Mouse (Mus musculus): Measurements from ENCODE around the gene Gm21972. TPM values are rescaled to one million over a fixed set of nuclear protein-coding genes. Genes with fewer than 3 reads are reported as not detected.

The Gm21972 gene
- polyA plus RNA-seq, 1 experiment = 0.30 TPM

GRCm38 (mm10) chr1:86183577-86184263, 50.3 kb downstream of the Gm21972 start:
- 24% methylated on average over 4 of the region's 4 CpGs for WGBS
- no peak for TF ChIP-seq POLR2A (IDR thresholded peaks at IDR 0.05; ENCODE audit: low read depth, low read length)
- no peak for TF ChIP-seq CTCF (IDR thresholded peaks at IDR 0.05; ENCODE audit: extremely low read depth, insufficient read length, insufficient replicate concordance, low read depth, low read length)
- H3K4me1 ChIP-seq (ENCODE audit: control insufficient read depth, insufficient read depth, insufficient read length, low read length) = peaks cover 27% of the 10 kb centered on the region
- no peaks in the 10 kb centered on the region for H3K27me3 ChIP-seq (ENCODE audit: control insufficient read depth, insufficient read depth, low read length)
- H3K36me3 ChIP-seq (ENCODE audit: control insufficient read depth, insufficient read depth, low read length) = no peaks in the 10 kb centered on the region
- H3K27ac ChIP-seq (ENCODE audit: insufficient read depth, low read depth, low read length) = peak overlapping the region; percentile 47; the same call in 1 of the 2 replicates
- no peak overlapping the region for H3K4me3 ChIP-seq (ENCODE audit: low read depth, low read length)

GRCm38 (mm10) chr1:86186762-86187161, 53.3 kb downstream of the Gm21972 start:
- Histone ChIP-seq H3K27ac (ENCODE audit: insufficient read depth, low read depth, low read length) (no peak overlapping the region), H3K4me1 (ENCODE audit: control insufficient read depth, insufficient read depth, insufficient read length, low read length) (peaks cover 15% of the 10 kb centered on the region), H3K27me3 (ENCODE audit: control insufficient read depth, insufficient read depth, low read length) (no peaks in the 10 kb centered on the region), H3K4me3 (ENCODE audit: low read depth, low read length) (no peak overlapping the region), H3K36me3 (ENCODE audit: control insufficient read depth, insufficient read depth, low read length) (no peaks in the 10 kb centered on the region)
- TF ChIP-seq POLR2A (IDR thresholded peaks at IDR 0.05; ENCODE audit: low read depth, low read length) (no peak), CTCF (IDR thresholded peaks at IDR 0.05; ENCODE audit: extremely low read depth, insufficient read length, insufficient replicate concordance, low read depth, low read length) (no peak)
- WGBS = 85% methylated on average over 7 of the region's 7 CpGs

DNA sequence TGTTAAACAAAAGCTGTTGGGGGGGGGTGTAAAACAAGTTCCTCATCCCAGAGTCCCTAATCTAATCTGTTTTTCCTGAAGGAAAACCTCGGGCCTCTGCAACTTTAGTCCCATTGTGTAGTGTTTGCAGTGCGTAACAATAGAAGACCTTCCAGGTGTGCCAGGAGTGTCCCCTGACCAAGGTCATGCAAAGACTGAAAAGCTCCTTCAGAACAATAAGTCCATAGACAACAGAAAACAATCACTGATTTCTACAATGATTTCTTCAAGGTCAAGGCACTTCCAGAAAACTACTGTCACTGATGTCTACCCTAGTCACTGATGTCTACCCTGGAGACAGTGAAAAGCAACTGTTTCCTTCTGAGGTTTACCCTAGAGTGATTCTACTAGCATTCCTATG, 54.4 kb downstream of the Gm21972 start:
- no peak overlapping the region for H3K27ac ChIP-seq (ENCODE audit: insufficient read depth, low read depth, low read length)
- no peaks in the 10 kb centered on the region for H3K36me3 ChIP-seq (ENCODE audit: control insufficient read depth, insufficient read depth, low read length)
- 38% methylated on average over 2 of the region's 2 CpGs for WGBS
- H3K4me3 ChIP-seq (ENCODE audit: low read depth, low read length) = no peak overlapping the region
- TF ChIP-seq POLR2A (IDR thresholded peaks at IDR 0.05; ENCODE audit: low read depth, low read length) (no peak), CTCF (IDR thresholded peaks at IDR 0.05; ENCODE audit: extremely low read depth, insufficient read length, insufficient replicate concordance, low read depth, low read length) (no peak)
- H3K27me3 ChIP-seq (ENCODE audit: control insufficient read depth, insufficient read depth, low read length) = no peaks in the 10 kb centered on the region
- peaks cover 5% of the 10 kb centered on the region; the same call in 1 of the 2 replicates for H3K4me1 ChIP-seq (ENCODE audit: control insufficient read depth, insufficient read depth, insufficient read length, low read length)

- TF ChIP-seq POLR2A (IDR thresholded peaks at IDR 0.05; ENCODE audit: low read depth, low read length) = no peak
- no peak for TF ChIP-seq CTCF (IDR thresholded peaks at IDR 0.05; ENCODE audit: extremely low read depth, insufficient read length, insufficient replicate concordance, low read depth, low read length)
- H3K4me1 ChIP-seq (ENCODE audit: control insufficient read depth, insufficient read depth, insufficient read length, low read length) = peaks cover 1% of the 10 kb centered on the region; the same call in 1 of the 2 replicates
- H3K27ac ChIP-seq (ENCODE audit: insufficient read depth, low read depth, low read length) = no peak overlapping the region
- 87% methylated on average over 2 of the region's 2 CpGs for WGBS
- no peaks in the 10 kb centered on the region for H3K36me3 ChIP-seq (ENCODE audit: control insufficient read depth, insufficient read depth, low read length)
- H3K4me3 ChIP-seq (ENCODE audit: low read depth, low read length) = no peak overlapping the region
- no peaks in the 10 kb centered on the region for H3K27me3 ChIP-seq (ENCODE audit: control insufficient read depth, insufficient read depth, low read length)
These were observed 54.8 kb downstream of the Gm21972 start for GRCm38 (mm10) chr1:86188271-86188670.

DNA sequence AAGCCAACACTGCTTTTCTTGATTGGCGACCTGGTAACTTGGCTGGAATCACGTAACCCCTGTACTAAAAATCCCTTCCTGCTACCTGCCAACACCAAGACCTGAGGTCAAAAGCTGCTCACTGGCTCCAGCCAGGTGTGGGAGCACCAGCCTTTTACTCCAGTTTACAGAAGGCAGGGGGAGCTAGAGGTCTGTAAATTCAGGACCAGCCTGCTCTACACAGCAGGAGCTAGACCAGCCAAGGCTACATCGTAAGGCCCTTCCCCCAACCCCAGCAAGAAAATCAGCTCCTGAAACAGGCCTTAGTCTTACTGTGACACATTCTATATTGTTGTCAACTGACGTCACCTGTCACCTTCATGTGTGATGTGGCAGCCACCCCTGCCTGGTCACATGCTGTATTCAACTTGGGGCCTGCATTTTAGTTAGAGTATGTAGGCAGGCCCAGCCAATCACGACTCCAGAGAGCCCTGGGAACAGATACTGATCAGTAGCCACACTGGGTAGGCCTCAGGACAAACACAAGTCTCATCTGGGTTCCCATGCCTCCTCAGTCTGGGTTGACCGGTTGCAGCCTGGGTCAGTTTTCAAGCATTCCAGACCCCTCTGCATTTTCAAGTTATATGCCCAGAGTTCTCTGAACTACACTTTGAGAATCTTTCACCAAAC, 55.7 kb downstream of the Gm21972 start:
- H3K27me3 ChIP-seq (ENCODE audit: control insufficient read depth, insufficient read depth, low read length) = no peaks in the 10 kb centered on the region
- H3K4me1 ChIP-seq (ENCODE audit: control insufficient read depth, insufficient read depth, insufficient read length, low read length) = no peaks in the 10 kb centered on the region
- no peak overlapping the region for H3K4me3 ChIP-seq (ENCODE audit: low read depth, low read length)
- H3K36me3 ChIP-seq (ENCODE audit: control insufficient read depth, insufficient read depth, low read length) = no peaks in the 10 kb centered on the region
- H3K27ac ChIP-seq (ENCODE audit: insufficient read depth, low read depth, low read length) = no peak overlapping the region
- TF ChIP-seq CTCF (IDR thresholded peaks at IDR 0.05; ENCODE audit: extremely low read depth, insufficient read length, insufficient replicate concordance, low read depth, low read length) = peak; percentile 34; the same call in 1 of the 2 replicates
- no peak for TF ChIP-seq POLR2A (IDR thresholded peaks at IDR 0.05; ENCODE audit: low read depth, low read length)
- WGBS = 74% methylated on average over 6 of the region's 6 CpGs

GRCm38 (mm10) chr1:86190843-86191242, 57.4 kb downstream of the Gm21972 start:
- H3K36me3 ChIP-seq (ENCODE audit: control insufficient read depth, insufficient read depth, low read length) = no peaks in the 10 kb centered on the region
- TF ChIP-seq CTCF (IDR thresholded peaks at IDR 0.05; ENCODE audit: extremely low read depth, insufficient read length, insufficient replicate concordance, low read depth, low read length) (no peak), POLR2A (IDR thresholded peaks at IDR 0.05; ENCODE audit: low read depth, low read length) (no peak)
- WGBS = 86% methylated on average over 6 of the region's 6 CpGs
- H3K4me1 ChIP-seq (ENCODE audit: control insufficient read depth, insufficient read depth, insufficient read length, low read length) = no peaks in the 10 kb centered on the region
- no peak overlapping the region for H3K4me3 ChIP-seq (ENCODE audit: low read depth, low read length)
- H3K27ac ChIP-seq (ENCODE audit: insufficient read depth, low read depth, low read length) = no peak overlapping the region
- H3K27me3 ChIP-seq (ENCODE audit: control insufficient read depth, insufficient read depth, low read length) = no peaks in the 10 kb centered on the region

DNA sequence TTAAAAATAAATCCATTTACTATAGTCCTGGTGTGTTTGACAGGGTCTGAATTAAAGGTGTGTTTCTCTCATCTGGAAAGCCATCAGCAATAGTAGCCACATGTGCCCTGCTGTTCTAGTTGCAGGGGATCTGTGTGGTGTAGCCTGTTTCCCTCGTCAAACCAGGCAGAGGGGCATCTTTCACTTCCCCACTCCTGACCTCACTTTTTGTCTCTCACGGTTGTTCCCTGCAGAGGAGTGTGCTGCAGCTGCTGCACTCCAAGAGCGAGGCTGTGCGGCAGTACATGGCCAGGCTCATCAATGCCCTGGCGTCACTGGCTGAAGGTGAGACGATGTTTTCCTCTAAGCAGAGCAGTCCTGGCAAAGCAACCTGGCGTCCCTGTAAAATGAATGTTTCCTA, 60.6 kb downstream of the Gm21972 start:
- Histone ChIP-seq H3K4me1 (ENCODE audit: control insufficient read depth, insufficient read depth, insufficient read length, low read length) (no peaks in the 10 kb centered on the region), H3K27ac (ENCODE audit: insufficient read depth, low read depth, low read length) (no peak overlapping the region), H3K4me3 (ENCODE audit: low read depth, low read length) (no peak overlapping the region), H3K27me3 (ENCODE audit: control insufficient read depth, insufficient read depth, low read length) (no peaks in the 10 kb centered on the region), H3K36me3 (ENCODE audit: control insufficient read depth, insufficient read depth, low read length) (peaks cover 2% of the 10 kb centered on the region)
- TF ChIP-seq POLR2A (IDR thresholded peaks at IDR 0.05; ENCODE audit: low read depth, low read length) = no peak
- TF ChIP-seq CTCF (IDR thresholded peaks at IDR 0.05; ENCODE audit: extremely low read depth, insufficient read length, insufficient replicate concordance, low read depth, low read length) = no peak
- WGBS = 83% methylated on average over 7 of the region's 7 CpGs
